Mouse (Mus musculus): ENCODE results near the gene AA467197.

The AA467197 gene

DNA sequence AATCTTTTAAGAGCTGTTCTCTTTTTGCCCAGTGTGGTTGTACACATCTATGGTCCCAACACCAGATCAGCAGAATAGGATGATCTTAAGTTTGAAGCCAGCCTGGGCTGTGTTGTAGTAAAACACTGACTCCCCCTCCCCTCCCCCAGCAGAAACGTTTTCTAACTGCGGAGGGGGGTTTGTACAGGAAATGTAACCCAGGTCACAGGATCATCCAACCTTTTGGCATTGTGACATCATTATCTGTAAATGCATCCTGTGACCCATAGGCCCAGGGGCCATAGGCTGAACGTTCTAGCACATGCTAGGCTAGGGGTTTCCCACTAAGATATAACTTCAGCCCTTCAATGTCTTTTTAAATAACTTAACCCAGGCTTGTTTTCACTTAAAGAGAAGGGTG, at the start of gene AA467197:
AA467197 (plus strand) TSS at position 301 of the 400 bp plus-strand sequence.
- DNase-seq (ENCODE audit: low spot score) = no peak

GRCm38 (mm10) chr2:122587861-122588519, 48.8 kb upstream of the AA467197 start:
- DNase-seq (ENCODE audit: low spot score) = no peak

DNA sequence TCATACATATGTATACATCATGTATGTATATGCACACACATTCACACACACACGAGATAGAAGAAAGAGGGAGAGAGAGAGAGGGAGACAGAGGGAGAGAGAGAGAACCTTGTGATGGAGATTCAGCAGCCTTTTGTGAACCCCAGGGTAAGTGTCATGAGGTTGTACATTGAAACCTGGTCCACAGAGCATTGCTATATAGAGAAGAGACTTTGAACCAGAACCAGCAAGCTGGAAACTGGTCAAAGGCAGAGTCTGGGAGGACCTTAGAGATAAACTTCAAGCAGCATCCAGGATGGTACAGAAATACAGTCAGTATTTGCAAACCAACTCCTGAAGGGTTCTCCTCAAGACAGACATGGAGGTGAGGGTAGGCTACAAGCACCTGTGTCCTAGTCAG, 46.4 kb upstream of the AA467197 start:
- no peak for DNase-seq (ENCODE audit: low spot score)

GRCm38 (mm10) chr2:122591213-122591612, 45.6 kb upstream of the AA467197 start:
- DNase-seq (ENCODE audit: low spot score) = no peak

GRCm38 (mm10) chr2:122595461-122595860, 41.3 kb upstream of the AA467197 start:
- no peak for DNase-seq (ENCODE audit: low spot score)

DNA sequence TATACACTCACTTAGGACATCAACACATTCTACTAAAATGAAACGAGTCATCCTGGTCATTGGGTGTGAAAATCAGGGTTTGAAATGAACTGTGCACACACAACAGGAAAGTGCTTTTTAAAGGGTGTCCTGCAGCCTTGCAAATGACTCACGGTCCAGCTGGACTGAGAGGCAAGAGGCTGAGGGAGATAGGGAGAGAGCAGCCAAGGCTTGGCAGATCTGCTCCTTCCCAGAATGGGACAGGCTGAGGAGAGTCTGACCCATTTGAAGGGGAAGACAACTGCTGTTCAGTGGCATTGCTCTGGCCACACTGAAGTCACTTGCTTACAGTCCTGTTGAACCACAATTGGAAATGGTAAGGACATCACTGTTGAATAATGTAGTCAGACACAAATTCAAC, 37.0 kb upstream of the AA467197 start:
- no peak for DNase-seq (ENCODE audit: low spot score)

- DNase-seq (ENCODE audit: low spot score) = no peak
Observed at GRCm38 (mm10) chr2:122601354-122601753, 35.4 kb upstream of the AA467197 start.

DNA sequence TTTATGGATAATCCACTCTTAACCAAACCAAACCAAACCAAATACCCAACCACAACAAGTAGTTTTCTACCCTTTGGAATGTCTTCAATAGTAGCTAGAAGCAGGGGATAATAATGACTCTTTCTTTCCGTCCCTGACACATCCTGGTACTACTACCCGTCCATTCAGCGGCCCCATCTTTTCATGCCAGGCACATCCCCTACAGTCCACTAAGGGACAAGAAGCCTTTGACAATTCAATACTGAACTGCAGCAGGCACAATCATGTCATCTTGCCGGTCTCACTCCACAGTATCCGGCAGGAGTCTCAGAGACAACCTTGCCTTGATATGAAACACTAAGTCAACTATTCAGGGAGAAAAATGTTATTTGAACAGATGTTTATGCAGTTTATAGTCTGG, 31.0 kb upstream of the AA467197 start:
- DNase-seq (ENCODE audit: low spot score) = no peak

GRCm38 (mm10) chr2:122608820-122609219, 28.0 kb upstream of the AA467197 start:
- DNase-seq (ENCODE audit: low spot score) = no peak

DNA sequence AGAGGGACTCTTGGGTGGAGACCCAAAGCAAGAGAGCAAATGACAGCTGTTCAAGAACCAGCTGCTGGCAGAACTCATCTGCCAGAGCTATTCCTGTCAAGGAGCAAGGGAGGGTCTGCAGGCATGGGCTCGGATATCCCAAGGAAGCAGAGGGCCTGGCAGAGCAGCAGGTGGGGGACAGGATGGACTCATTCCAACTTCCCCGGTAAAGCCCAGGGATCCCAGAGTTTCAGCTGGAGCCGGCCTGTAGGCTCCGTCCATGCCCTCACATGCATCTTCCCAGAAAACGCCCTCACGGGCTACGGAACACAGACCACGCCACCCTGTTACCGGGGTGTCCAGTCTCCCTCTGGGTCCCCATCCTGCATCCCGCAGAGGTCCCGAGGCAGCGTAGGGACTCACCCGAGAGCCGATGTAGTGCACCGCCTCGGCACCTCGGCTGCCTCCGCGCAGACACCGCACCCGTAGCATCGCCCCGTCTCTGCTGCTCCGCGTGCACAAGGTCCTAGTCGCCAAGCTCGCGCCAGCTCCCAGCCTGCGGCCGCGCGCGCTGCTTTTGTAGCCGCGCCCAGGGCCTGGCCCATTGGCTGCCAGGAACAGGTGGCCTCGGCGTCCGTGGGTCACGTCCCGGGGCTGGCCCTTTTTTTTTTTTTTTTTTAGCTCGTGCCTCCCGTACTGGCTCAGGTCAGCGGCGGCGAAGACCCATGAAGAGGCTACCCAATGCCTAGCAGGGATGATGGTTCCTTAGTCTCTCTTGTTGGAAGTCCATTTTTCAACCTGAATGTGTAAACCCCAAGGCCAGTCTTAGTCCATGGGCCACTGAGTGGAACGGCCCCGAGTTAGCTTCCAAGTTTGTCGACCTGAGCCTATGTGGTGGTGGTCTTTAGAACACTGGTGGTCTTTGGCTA, 25.8 kb upstream of the AA467197 start, which contains the start of gene Gatm:
Gatm (minus strand) TSS at position 558 of the 908 bp plus-strand sequence.
- peak; percentile 11 for DNase-seq (ENCODE audit: low spot score)

- no peak for DNase-seq (ENCODE audit: low spot score)
Observed at GRCm38 (mm10) chr2:122611654-122611973, 25.2 kb upstream of the AA467197 start.

GRCm38 (mm10) chr2:122616237-122616636, 20.5 kb upstream of the AA467197 start:
- no peak for DNase-seq (ENCODE audit: low spot score)

DNA sequence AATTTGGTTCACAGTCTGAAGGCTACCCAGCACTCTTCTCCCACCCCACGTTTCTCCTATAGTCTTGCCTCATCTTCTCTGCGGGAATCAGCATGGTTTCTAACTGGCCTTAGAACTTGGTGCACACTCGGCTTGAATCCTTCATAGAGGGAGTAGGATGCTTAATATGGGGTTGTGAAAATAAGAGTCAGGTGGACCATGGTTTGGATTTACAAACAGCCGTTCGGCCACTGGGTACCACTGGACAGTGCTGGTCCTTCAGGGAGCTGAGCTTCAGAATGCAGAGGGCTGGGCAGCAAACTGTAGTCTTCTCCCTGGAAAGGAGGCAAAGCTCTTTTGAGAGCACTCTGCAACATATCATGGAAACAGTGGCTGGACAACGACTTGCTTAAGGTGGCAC, 19.0 kb upstream of the AA467197 start:
- DNase-seq (ENCODE audit: low spot score) = no peak

GRCm38 (mm10) chr2:122618719-122619118, 18.1 kb upstream of the AA467197 start:
- DNase-seq (ENCODE audit: low spot score) = no peak

DNA sequence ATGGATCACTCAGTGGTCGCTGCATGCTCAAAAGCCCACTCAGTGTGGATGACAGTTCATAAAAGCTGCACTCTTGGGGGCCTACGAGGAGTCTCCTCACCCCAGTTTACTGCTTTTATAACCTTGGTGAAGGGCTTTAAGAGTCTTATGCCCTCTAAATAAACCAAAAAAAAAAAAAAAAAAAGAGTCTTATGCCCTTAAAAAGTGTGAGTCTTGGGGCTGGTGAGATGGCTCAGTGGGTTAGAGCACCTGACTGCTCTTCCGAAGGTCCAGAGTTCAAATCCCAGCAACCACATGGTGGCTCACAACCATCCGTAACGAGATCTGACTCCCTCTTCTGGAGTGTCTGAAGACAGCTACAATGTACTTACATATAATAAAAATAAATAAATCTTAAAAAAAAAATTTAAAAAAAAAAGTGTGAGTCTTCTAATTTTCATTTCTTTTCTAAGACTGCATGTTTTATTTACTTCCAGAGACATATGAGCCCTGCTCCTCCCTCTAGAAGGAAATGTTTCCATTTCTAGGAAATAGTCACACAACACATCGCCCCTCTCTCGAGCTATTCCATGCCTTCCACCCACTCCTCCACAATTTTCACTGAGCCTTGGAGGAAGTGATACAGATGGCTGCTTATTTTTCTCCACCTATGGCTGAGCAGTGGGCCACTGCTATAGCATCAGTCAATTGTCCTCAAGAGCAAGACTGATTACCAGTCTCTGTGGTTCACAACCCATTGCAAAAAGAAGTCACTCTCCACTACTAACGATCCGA, 15.3 kb upstream of the AA467197 start:
- DNase-seq (ENCODE audit: low spot score) = no peak

GRCm38 (mm10) chr2:122625930-122626329, 10.9 kb upstream of the AA467197 start:
- DNase-seq (ENCODE audit: low spot score) = no peak

DNA sequence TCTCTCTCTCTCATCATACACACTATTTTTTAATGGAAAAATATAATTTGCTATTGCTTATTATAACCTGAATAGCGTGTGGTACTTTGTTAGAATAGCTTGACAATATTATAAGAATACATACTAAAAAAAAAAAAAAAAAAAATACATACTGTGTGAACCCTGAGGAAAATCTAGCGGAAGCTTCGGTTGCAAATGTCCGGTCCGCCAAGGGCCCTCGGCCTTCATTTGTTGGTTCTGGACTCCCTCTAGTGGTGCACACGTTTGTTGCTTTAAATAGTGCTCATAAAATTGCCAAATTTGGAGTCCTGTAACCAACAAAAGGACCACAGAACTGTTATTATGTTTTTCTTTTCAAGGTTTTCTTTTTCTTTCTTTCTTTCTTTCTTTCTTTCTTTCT, 7.8 kb upstream of the AA467197 start:
- no peak for DNase-seq (ENCODE audit: low spot score)

- no peak for DNase-seq (ENCODE audit: low spot score)
Observed at GRCm38 (mm10) chr2:122629871-122630270, 6.9 kb upstream of the AA467197 start.

DNA sequence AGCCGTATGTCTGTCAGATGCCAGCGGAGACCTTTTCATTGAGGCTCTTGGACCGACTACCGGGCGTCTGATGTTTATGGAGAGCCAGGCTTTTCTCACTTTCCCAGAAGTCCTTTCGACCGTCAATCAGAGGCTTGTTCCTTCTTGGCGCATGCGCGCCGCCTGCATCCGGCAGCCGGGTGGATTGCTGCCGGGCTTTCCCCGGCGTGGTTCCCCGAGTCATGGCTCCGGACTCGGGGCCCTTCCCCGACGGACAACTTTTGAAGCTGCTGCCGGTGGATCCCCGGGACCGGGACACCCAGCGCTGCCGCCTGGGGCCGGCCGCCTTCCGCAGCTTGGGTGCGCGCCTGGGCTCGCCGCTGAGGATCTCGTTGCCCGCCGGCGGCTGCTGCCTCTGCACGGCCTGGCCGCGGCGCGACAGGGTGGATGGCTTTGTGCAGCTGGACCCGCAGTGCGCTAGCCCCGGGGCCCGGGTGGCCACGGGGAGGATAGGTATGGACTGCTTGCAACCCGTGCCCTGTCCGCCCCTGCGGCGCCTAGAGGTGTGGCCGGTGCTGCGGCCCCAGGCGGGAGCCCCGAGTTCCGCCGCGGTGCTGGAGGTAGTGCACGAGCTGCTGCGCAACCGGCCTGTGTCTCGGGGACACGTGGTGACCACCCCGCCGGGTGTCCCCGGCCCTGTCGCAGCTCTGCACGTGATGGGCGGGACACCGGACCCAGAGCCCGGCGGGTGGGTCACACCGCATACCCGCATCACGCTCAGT, 6.1 kb upstream of the AA467197 start:
- DNase-seq (ENCODE audit: low spot score) = peak; percentile 62

DNA sequence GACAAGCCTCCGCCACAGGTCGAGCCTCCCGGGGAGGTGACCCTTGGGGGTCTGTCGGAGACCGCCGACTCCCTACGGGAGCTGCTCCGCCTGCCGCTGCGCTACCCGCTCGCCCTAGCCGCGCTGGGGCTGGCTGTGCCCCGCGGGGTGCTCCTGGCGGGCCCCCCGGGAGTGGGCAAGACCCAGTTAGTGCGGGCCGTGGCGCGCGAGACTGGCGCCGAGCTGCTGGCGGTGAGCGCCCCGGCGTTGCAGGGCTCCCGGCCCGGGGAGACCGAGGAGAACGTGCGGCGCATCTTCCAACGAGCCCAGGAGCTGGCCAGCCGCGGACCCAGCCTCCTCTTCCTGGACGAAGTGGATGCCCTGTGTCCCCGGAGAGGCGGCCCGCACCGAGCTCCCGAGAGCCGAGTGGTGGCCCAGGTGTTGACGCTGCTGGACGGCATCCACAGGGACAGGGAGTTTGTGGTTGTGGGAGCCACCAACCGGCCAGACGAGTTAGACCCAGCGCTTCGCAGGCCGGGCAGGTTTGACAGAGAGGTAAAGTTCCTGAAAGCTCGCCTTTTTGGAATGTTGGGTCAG, 5.5 kb upstream of the AA467197 start:
- no peak for DNase-seq (ENCODE audit: low spot score)

DNA sequence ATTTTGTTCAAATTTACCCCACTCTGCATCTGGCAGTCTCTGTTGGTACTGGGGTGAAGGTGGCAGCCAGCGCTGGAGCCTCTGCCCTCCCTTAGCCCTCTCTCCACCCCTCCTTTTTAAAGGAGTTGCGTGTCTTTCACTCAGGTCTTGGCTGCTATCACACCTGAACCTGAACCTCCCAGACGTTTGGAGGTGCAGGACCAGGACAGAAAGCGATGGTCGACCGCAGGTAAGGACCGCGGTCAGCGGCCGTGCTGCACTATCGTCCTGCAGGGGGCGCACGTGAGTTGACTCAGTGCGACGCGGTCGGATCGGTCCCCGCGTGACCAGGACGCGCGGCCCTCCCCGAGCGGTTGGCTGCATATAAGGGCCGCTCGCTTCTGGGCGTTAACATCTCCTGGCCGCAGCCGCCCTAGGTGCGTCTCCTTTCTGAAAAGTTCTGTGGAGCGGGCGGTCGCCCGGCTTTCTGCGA, 776 bp downstream of the AA467197 start:
- DNase-seq (ENCODE audit: low spot score) = peak; percentile 47

Measured in spleen, adult 12 weeks (tissue).